Mouse (Mus musculus) naive thymus-derived CD4-positive, alpha-beta T cell, adult 2 months (primary cell): ENCODE results near the gene Shroom3.

Experiments
- DNase-seq: peaks from one replicate; pipeline ENCODE4 v3.0.0-alpha.2; 2011; ENCODE audit warnings: low read depth

Shroom3 gene

GRCm38 (mm10) chr5:92850925-92851324 lies 167.7 kb downstream of the Shroom3 start:
- no peak for DNase-seq

- no peak for DNase-seq
Observed at GRCm38 (mm10) chr5:92854983-92855382, 171.7 kb downstream of the Shroom3 start.

GRCm38 (mm10) chr5:92856346-92856745 lies 173.1 kb downstream of the Shroom3 start:
- DNase-seq, result no peak

GRCm38 (mm10) chr5:92857177-92857576 lies 173.9 kb downstream of the Shroom3 start:
- no peak for DNase-seq

GRCm38 (mm10) chr5:92858104-92858503 lies 174.9 kb downstream of the Shroom3 start:
- DNase-seq, result no peak

- DNase-seq, result no peak
Observed at GRCm38 (mm10) chr5:92858576-92858975, 175.3 kb downstream of the Shroom3 start.

- DNase-seq, result no peak
Observed at GRCm38 (mm10) chr5:92861416-92862112, 178.3 kb downstream of the Shroom3 start.

- no peak for DNase-seq
Observed at GRCm38 (mm10) chr5:92865090-92865489, 181.9 kb downstream of the Shroom3 start.

- no peak for DNase-seq
Observed at GRCm38 (mm10) chr5:92866546-92866945, 183.3 kb downstream of the Shroom3 start.

- no peak for DNase-seq
Observed at GRCm38 (mm10) chr5:92867253-92867652, 184.0 kb downstream of the Shroom3 start.

- DNase-seq, result no peak
Observed at GRCm38 (mm10) chr5:92868231-92868630, 185.0 kb downstream of the Shroom3 start.

GRCm38 (mm10) chr5:92871048-92871447 lies 187.8 kb downstream of the Shroom3 start:
- no peak for DNase-seq

GRCm38 (mm10) chr5:92872182-92872581 lies 188.9 kb downstream of the Shroom3 start:
- DNase-seq, result no peak

GRCm38 (mm10) chr5:92872991-92873390 lies 189.8 kb downstream of the Shroom3 start:
- no peak for DNase-seq

GRCm38 (mm10) chr5:92873518-92873917 lies 190.3 kb downstream of the Shroom3 start:
- DNase-seq, result no peak

- no peak for DNase-seq
Observed at GRCm38 (mm10) chr5:92875836-92876235, 192.6 kb downstream of the Shroom3 start.

- no peak for DNase-seq
Observed at GRCm38 (mm10) chr5:92877104-92877503, 193.9 kb downstream of the Shroom3 start.

- DNase-seq, result no peak
Observed at GRCm38 (mm10) chr5:92880393-92880792, 197.2 kb downstream of the Shroom3 start.

- no peak for DNase-seq
Observed at GRCm38 (mm10) chr5:92880893-92881292, 197.7 kb downstream of the Shroom3 start.

- no peak for DNase-seq
Observed at GRCm38 (mm10) chr5:92886141-92886540, 202.9 kb downstream of the Shroom3 start.

- DNase-seq, result no peak
Observed at GRCm38 (mm10) chr5:92887501-92887900, 204.3 kb downstream of the Shroom3 start.

GRCm38 (mm10) chr5:92888628-92889241 lies 205.5 kb downstream of the Shroom3 start:
- no peak for DNase-seq

GRCm38 (mm10) chr5:92890902-92891301 lies 207.7 kb downstream of the Shroom3 start:
- DNase-seq, result no peak

GRCm38 (mm10) chr5:92893284-92893683 lies 210.0 kb downstream of the Shroom3 start:
- DNase-seq, result no peak
